Mouse (Mus musculus) macrophage (primary cell): ENCODE data around the gene Nhlrc4. TPM values are rescaled to one million over a fixed set of nuclear protein-coding genes. Genes with fewer than 3 reads are reported as not detected.

Experiments
- H3K27ac ChIP-seq: fragments of 350-480 bp; formaldehyde crosslinking; 2 replicates; pipeline ENCODE4 v1.9.0; 2021
- H3K36me3 ChIP-seq: fragments of 350-480 bp; formaldehyde crosslinking; 2 replicates; pipeline ENCODE4 v1.9.0; 2021; ENCODE audit errors: inconsistent target
- H3K4me3 ChIP-seq: fragments of 350-480 bp; formaldehyde crosslinking; 2 replicates; pipeline ENCODE4 v1.9.0; 2021; ENCODE audit errors: inconsistent target
- H3K79me2 ChIP-seq: fragments of 350-480 bp; formaldehyde crosslinking; 2 replicates; pipeline ENCODE4 v1.9.0; 2021; ENCODE audit errors: inconsistent target
- WGBS: methylation state at CpG from one replicate; pipeline ENCODE4 v1.1.7; 2026; ENCODE audit warnings: inconsistent platforms; ENCODE audit not compliant: missing documents; 5-methylcytosine and 5-hydroxymethylcytosine counted together
- polyA plus RNA-seq: library from polyadenylated mRNA; stranded (reverse); fragments of 250-400 nt; gene quantifications from 3 replicates; pipeline ENCODE4 v1.2.4, GENCODE M21; 2018; ENCODE audit warnings: inconsistent platforms
- total RNA-seq, 78 experiments: library from RNA; depleted of rRNA; stranded (reverse); fragments of 250-400 nt; gene quantifications; 1 replicate in 9 of 78; 2 replicates in 24 of 78; 3 replicates in 43 of 78; 4 replicates in 2 of 78; pipeline ENCODE4 v1.2.4; 2018; ENCODE audit warnings: inconsistent platforms in 56 of 78

The Nhlrc4 gene
- total RNA-seq (2018; cell fraction: chromatin; rRNA removed): not detected
- total RNA-seq (2018; cell fraction: cytosol; rRNA removed): not detected
- not detected for total RNA-seq (2018; cell fraction: nucleus; rRNA removed)
- not detected in 3 replicates for polyA plus RNA-seq

DNA sequence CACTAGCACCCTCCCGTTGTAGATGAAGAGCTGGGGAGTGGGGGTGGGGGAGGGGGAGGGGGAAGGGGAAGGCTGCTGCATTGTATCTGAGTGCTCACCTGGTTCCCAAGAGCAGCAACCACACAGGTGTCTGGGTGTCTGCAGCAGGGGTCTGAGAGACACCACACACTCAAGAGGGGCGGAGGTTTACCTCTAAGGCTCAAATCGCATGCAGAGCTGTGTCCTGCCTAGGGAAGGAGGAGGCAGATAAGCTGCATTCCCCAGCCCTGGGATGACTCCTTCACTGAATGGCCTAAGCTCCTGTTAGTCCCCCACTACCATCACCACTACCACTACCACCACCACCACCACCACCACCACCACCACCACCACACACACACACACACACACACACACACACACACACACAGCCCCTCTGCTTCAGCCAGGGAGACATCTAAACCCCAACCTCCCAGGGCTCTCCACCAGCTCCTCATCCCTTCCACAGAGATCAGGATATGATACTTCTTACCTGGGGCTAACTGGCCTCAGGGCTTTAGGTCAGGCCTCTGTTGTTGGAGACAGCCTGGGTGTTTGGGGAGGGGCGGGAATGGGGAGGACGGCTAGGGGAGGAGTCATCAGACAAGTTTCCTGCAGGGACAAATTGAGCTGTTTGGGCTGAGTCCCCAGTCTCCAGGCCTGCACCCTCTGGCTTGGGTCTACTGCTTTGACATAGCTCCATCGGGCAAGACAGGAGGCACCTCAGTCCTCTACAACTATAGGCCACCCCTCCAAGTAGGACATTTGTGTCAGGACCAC is at the start of gene Nhlrc4, which contains the start of gene Pigq:
Gene Nhlrc4 (minus strand): TSS at position 596 of the 798 bp plus-strand sequence.
Gene Pigq (minus strand): TSS at position 571 of the 798 bp plus-strand sequence.
- Histone ChIP-seq H3K4me3 (no peak within 1 kb of the TSS), H3K79me2 (peaks cover 19% of the 10 kb centered on the region), H3K36me3 (no peaks in the 10 kb centered on the region), H3K27ac (no peak within 1 kb of the TSS)
- 89% methylated on average over 6 of the region's 6 CpGs for WGBS

DNA sequence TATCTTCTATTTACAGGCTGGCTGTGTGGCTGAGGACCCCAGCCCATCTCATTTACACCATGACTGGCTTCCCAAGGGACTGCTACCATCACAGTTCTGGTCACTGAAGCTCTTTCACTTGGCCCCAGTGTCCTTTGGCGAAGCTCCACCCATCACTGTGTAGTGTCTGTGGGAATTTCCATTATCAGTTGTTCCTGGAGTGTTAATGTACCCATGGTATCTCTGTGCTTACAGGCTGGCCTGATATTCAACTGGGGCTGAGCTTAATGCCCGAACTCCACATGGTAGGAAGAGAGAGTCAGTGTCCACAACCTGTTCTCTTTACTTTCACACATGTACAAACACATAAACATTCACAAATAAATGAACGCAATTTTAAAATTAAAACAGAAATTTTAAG is 48.7 kb upstream of the Nhlrc4 start:
- no peak overlapping the region for H3K4me3 ChIP-seq
- H3K27ac ChIP-seq: no peak overlapping the region
- no peaks in the 10 kb centered on the region for H3K79me2 ChIP-seq
- WGBS: 93% methylated on average over 3 of the region's 3 CpGs
- no peaks in the 10 kb centered on the region for H3K36me3 ChIP-seq

DNA sequence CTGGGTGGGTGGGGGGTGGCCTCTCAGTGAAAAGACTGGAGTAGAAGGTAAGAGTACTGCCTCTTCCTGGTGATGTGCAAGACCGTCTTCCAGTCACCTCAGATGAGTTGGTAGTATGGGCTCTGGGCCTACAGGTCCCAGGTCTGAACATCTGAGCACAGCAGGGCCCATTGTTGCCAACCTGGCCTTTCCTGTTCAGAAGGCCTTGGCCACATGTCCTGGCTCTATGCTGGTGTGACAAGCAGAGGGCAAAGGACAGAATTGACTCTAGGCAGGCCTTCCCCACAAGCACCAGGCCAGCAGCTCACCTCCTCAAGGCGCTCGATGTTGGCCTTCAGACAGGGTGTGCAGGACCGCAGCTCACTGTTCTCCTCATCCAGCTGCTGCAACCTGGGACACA is 47.5 kb upstream of the Nhlrc4 start:
- Histone ChIP-seq H3K79me2 (no peaks in the 10 kb centered on the region), H3K4me3 (no peak overlapping the region), H3K36me3 (no peaks in the 10 kb centered on the region), H3K27ac (no peak overlapping the region)
- 98% methylated on average over 4 of the region's 4 CpGs for WGBS

DNA sequence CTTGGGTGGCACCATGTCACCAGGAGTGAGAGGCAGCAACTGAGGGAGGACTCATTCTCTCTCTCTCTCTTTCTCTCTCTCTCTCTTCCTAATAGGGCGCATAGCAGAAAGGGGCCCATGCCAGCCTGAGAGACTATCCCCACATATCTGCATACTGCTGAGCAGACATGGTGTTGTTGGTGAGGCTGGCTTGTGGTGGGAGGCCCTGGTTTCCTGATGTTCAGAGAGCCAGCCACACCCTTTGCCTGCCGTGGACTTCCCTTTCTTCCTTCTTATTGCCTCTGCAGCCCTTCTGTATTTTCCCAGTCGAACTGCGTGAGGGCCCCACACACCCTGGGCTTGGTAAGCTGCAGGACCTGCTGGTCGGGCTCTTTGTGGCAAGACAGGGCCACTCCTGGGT is 45.6 kb upstream of the Nhlrc4 start:
- 15% methylated on average over 5 of the region's 5 CpGs for whole genome bisulfite sequencing
- Histone ChIP-seq H3K79me2 (no peaks in the 10 kb centered on the region), H3K4me3 (no peak overlapping the region), H3K36me3 (no peaks in the 10 kb centered on the region), H3K27ac (no peak overlapping the region)

DNA sequence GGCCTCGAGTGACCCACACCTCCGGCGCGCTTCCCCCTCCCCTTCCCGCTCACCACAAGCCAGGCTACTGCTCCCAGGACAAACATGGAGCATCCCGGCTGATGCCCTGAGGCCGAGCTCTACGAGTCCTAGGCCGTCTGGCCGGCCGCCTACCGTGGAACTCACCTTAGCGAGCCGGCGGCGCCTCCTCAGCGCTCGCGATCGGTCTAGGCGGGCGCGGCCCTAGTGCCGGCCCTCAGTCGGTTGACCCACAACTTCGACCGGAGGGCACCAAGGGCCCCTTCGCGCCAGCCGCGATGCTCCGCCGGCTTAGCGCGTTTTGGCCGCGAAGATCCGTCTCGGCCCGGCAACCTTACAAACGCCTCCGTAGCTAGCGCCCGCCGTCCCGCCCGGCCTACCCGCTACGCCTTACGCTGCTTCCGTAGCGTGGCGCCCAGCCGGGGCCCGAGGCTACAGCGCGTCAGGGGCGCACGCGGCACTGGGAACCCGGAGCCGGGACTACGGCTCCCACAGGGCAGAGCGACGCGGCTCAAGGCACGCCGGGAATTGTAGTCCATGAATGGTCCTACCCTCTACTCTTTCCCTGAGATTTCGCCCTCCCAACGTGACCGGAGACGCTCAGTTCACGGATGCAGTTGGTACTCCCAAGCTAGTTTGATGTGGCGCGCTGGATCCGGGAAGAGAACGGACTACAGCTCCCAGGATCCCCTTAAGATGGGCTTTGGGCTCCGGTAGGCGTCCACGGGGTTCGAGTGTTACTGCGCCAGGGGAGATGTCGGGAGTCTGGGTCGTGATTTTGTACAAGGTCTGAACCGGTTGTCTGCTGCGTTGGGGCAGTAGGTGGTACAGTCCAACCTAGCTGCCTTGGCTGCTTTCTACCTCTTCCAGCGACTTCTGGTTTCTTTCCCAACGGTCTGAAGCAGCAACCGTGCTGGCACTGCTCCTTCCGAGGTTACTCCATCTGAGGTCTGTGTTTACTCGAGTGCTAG is 40.8 kb upstream of the Nhlrc4 start, which contains the start of gene Capn15:
Gene Capn15 (minus strand): TSS at position 491 of the 989 bp plus-strand sequence.
- Histone ChIP-seq H3K36me3 (no peaks in the 10 kb centered on the region), H3K4me3 (peak within 1 kb of the TSS; percentile 75), H3K27ac (peak within 1 kb of the TSS; percentile 48), H3K79me2 (peaks cover 46% of the 10 kb centered on the region)
- WGBS: under 1% methylated on average over 83 of the region's 91 CpGs

DNA sequence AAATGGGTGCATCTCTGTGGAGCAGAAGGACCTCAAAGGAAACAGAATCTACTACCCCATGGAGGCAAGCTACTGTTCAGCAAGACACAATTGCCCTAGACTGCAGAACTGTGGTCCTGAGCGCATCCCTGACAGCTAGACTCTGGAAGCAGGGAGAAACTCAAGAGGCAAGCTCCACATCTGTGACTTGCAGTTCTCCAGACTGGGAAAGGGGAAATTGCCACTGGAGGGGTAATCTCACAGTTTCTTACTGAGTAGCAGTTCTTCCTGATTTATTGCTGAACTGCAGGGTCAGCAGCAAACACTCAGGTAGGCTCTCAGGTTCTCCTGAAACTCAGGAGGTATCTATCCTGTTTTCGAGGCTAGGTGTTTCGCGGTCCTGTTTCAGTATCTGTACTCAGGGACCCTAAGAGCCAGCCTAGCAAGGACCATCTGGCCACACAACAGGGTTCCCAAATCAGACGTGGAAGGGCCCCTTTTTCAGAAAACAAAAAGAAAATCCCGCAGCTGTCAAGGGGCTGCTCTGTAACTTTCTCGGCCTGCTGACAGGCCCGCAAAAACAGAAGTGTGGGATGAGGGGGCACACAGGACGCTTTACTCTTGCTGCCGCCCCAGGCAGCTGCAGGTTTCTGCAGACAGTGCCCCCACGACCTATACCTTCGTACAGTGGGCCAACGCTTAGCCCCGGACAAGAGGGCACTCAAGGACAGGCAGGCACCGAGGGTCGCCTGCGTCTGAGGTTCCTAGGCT is 40.0 kb upstream of the Nhlrc4 start:
- Histone ChIP-seq H3K4me3 (peak overlapping the region; percentile 75), H3K79me2 (peaks cover 54% of the 10 kb centered on the region), H3K27ac (peak overlapping the region; percentile 48), H3K36me3 (no peaks in the 10 kb centered on the region)
- 9% methylated on average over 17 of the region's 17 CpGs for WGBS

DNA sequence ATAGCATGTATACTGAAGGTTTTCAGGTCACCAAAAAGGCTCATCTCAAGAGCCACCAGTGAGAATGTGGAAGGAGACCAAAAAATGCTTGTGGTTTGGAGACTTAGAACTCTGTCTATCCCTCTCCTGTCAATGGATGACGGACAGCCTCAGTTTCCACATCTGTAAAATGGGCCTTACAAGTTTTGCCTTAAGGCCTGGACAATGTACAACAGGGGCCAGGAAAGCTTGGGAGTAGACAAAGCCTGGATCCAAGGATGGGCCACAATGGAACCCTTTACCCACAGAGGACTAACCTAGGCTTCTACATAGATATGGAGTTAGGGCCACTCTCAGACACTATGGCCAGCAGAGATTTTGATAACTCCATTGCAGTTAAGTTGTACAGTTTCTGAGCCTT is 39.3 kb upstream of the Nhlrc4 start:
- H3K4me3 ChIP-seq: no peak overlapping the region
- no peak overlapping the region for H3K27ac ChIP-seq
- H3K36me3 ChIP-seq: no peaks in the 10 kb centered on the region
- peaks cover 61% of the 10 kb centered on the region for H3K79me2 ChIP-seq
- 91% methylated on average over 1 of the region's 1 CpGs for WGBS

DNA sequence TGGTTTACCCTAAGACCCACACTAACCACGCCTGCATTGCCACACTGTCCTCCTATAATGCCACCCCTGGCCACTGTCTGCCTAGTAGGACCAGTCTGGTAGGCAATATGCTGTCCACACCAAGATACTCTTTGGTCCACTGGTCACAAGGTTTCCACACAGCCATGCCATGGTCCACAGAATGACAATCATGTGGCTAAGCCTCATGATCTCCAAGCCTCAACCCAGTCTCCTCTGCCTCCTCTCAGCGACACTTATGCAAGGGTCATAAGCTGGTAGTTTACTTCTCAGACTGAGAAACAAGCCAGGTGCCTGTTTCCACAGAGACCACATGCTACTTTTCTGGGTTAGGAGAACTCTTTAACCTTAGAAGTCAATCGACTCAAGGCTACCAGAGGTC is 38.2 kb upstream of the Nhlrc4 start:
- Histone ChIP-seq H3K4me3 (no peak overlapping the region), H3K27ac (no peak overlapping the region), H3K79me2 (peaks cover 73% of the 10 kb centered on the region), H3K36me3 (no peaks in the 10 kb centered on the region)
- 94% methylated on average over 3 of the region's 3 CpGs for WGBS

DNA sequence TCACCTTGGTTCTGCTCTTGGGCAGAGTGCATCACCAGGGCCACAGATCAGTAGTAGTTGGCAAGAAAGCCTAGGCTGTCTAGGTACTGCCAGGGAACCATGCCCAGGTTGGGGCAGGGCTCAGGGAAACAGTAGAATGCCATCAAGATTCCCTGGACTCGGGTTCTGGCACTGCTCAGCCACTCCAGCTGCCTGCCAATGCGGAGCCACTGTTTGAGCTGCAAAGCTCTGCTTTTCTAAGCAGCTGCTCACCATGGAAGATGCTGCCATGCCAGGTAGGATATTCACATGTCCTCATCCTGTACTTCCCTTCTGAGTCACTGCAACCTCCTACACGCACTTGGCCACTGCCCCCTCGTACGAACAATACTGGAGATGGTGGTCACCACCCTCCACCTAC is 36.1 kb upstream of the Nhlrc4 start:
- H3K27ac ChIP-seq: no peak overlapping the region
- peaks cover 93% of the 10 kb centered on the region for H3K79me2 ChIP-seq
- 83% methylated on average over 5 of the region's 5 CpGs for WGBS
- no peaks in the 10 kb centered on the region for H3K36me3 ChIP-seq
- H3K4me3 ChIP-seq: no peak overlapping the region

DNA sequence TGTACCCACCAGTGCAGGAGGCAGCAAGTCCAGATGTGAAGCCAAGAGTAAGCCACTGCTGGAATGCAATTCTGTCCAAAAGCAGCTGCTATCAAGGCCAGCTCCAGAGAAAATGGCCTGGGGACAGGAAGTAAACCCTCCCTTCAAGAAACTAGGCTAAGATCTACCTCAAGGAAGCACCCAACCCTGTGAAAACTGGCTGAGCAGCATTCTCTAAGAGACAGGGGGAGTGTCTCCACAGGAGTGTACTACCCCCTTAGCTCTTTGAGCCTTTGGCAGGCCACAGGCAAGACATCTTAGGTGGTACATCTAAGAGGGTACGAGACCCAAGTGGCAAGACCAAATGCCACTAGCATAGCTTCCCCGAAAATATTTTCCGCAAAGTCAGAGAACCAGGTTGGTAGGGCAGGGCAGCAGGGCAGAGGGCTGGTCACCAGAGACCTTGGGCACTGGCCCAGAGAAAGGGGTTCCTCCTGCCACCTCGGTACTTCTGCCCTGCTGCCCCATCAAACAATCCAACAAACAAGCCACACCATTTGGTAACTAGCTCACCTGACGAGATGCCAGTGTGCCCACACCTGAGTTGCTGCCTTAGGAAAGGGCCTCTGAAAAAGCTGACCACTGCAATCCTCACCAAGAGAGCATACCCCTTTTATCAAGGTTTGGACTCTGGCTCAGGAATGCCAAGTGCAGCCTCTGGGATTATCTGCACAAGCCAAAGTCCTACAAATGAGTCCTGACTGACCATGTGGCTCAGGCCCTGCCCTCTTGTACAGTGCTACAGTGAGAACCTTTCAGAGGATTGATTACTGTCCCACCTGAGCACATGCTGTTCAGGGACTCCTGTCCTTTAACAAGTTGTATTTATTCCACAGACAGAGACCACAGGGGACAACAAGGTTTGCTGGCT is 35.3 kb upstream of the Nhlrc4 start:
- Histone ChIP-seq H3K79me2 (peaks cover 100% of the 10 kb centered on the region), H3K4me3 (no peak overlapping the region), H3K36me3 (no peaks in the 10 kb centered on the region), H3K27ac (no peak overlapping the region)
- 86% methylated on average over 5 of the region's 5 CpGs for WGBS

DNA sequence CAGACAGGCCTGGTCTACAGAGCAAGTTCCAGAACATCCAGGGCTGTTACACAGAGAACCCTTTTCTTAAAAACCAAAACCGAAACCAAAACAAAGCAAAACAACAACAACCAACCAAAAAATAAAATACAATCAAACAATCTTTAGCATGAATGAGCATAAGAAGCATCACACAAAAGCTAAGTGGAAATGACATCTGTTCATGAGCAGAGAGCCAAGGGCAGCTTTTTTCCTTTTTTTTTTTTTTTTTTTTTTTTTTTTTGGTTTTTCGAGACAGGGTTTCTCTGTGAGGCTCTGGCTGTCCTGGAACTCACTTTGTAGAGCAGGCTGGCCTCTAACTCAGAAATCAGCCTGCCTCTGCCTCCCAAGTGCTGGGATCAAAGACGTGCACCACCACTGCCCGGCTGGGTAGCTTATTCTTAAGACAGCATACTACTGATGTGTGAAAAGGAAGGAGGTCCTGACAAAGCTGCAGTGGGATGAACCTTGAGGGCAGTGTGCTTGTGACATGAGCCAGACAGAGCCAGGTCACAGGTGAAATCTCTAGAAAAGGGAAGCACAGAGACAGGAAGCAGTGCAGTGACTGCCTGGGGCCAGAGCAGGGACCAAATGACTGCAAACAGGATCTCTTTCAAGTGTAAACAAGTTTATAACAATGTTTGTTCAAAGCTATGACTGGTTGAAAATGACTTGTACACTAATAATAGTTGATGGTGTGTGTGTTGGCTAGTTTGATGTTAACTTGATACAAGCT is 26.4 kb upstream of the Nhlrc4 start:
- Histone ChIP-seq H3K4me3 (no peak overlapping the region), H3K79me2 (peaks cover 81% of the 10 kb centered on the region), H3K27ac (no peak overlapping the region), H3K36me3 (no peaks in the 10 kb centered on the region)
- WGBS: 74% methylated on average over 3 of the region's 4 CpGs

DNA sequence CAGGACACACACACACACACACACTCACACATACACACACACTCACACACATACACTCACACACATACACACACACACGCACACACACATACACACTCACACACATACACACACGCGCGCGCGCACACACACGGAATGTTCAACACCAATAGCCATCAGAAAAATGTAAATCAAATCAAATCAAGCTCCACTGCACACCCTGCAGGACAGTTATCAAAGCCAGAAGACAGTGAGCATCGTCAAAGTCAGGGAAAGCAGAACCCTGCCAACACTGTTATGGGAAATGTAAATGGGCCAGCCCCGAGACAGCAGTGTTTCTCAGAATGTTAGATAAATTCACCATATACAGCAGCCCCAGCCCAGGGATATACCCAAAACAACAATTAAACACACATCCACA is 25.7 kb upstream of the Nhlrc4 start:
- Histone ChIP-seq H3K79me2 (peaks cover 74% of the 10 kb centered on the region), H3K4me3 (no peak overlapping the region), H3K36me3 (no peaks in the 10 kb centered on the region), H3K27ac (no peak overlapping the region)
- WGBS: 89% methylated on average over 9 of the region's 9 CpGs

DNA sequence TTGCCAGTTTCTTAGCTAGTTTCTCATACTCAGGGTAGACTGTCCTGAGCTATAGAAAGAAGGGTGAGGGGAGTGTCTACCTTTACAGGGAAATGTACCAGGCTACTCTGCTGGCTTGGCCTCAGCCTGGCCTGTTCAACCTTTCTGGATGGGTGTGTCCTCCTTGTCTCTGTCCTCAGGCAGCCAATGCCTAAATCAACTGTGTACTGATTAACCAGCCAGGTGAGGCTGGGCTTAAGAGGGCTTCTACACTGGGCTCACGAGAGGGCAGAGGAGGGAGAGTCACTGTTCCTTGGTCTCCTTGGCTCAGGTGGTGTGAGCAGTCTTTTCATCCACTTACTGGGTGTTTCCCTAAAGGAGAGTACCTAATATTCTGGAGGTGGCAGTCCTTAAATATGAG is 23.4 kb upstream of the Nhlrc4 start:
- Histone ChIP-seq H3K36me3 (no peaks in the 10 kb centered on the region), H3K27ac (no peak overlapping the region), H3K4me3 (no peak overlapping the region), H3K79me2 (peaks cover 52% of the 10 kb centered on the region; the same call in 1 of the 2 replicates)
- WGBS: 100% methylated on average over 1 of the region's 1 CpGs
